8 mouse cellular contexts compared by ENCODE assay signal in genomic region chr5:123508921-123509320, GRCm38 (mm10). TPM values are rescaled to one million over a fixed set of nuclear protein-coding genes. Genes with fewer than 3 reads are reported as not detected.
A peak's percentile ranks its signal among the peaks of the same experiment; 100 is the strongest.
DNase-seq lines count a peak whose midpoint lies in the region; ATAC-seq and TF ChIP-seq lines count a peak whose summit lies in the region.
"Had no signal": no experiment of that assay in that cellular context is flagged by ENCODE, and none has a peak within 500 bp of the region (broad histone marks: within the 10 kb centered on the region; RNA-seq: fewer than 3 reads in every experiment).

No protein-coding gene starts in this region.

- peak overlapping the region; percentile 47; the same call in 1 of the 2 replicates for H3K4me3 ChIP-seq in spleen, adult 2 months (ENCODE audit: extremely low read depth, insufficient read depth, insufficient read length)
- H3K4me3 ChIP-seq in forebrain, embryonic 12.5 days (replicated peaks): peak overlapping the region; percentile 61
- H3K4me3 ChIP-seq in liver, embryonic 12.5 days: peak overlapping the region; percentile 64
- H3K4me3 ChIP-seq in stomach, postnatal 0 days (ENCODE audit: low read depth, low read length): peak overlapping the region; percentile 49

- peaks cover 6% of the 10 kb centered on the region; the same call in 1 of the 2 replicates for H3K4me1 ChIP-seq in spleen, adult 2 months (ENCODE audit: control insufficient read depth, insufficient read depth, insufficient read length)
- peaks cover 15% of the 10 kb centered on the region for H3K4me1 ChIP-seq in forebrain, embryonic 12.5 days
- H3K4me1 ChIP-seq in liver, embryonic 12.5 days: peaks cover 32% of the 10 kb centered on the region
- no peaks in the 10 kb centered on the region for H3K4me1 ChIP-seq in stomach, postnatal 0 days (replicated peaks; ENCODE audit: control insufficient read depth, insufficient read depth)

- DNase-seq in spleen, adult 2 months (ENCODE audit: low read depth in 1 of 2, low spot score in 2 of 2): no peak
- DNase-seq in spleen, postnatal 36 days (ENCODE audit: low spot score in 2 of 2): no peak
- no peak for DNase-seq in stomach, postnatal 0 days (ENCODE audit: low spot score)
- DNase-seq in spleen, postnatal 14 days (ENCODE audit: low spot score in 2 of 2): no peak

- TF ChIP-seq POLR2A in spleen, adult 2 months (IDR thresholded peaks at IDR 0.05; ENCODE audit: low read depth, low read length): no peak

- no peak overlapping the region for H3K27ac ChIP-seq in spleen, adult 2 months (ENCODE audit: insufficient read depth, low read length)
- no peak overlapping the region for H3K27ac ChIP-seq in forebrain, embryonic 12.5 days
- H3K27ac ChIP-seq in liver, embryonic 12.5 days: no peak overlapping the region
- H3K27ac ChIP-seq in stomach, postnatal 0 days (replicated peaks): no peak overlapping the region

- 19% methylated on average over 12 of the region's 12 CpGs for WGBS in spleen, adult 2 months
- WGBS in forebrain, embryonic 12.5 days: 7% methylated on average over 12 of the region's 12 CpGs
- 10% methylated on average over 12 of the region's 12 CpGs for WGBS in liver, embryonic 12.5 days (ENCODE audit: insufficient replicate concordance)
- 8% methylated on average over 12 of the region's 12 CpGs for WGBS in stomach, postnatal 0 days

- TF ChIP-seq EP300 in stomach, postnatal 0 days (optimal IDR thresholded peaks at IDR 0.05): no peak

- H3K9ac ChIP-seq in forebrain, embryonic 12.5 days: peak overlapping the region; percentile 70
- H3K9ac ChIP-seq in liver, embryonic 12.5 days: peak overlapping the region; percentile 62; the same call in 1 of the 2 replicates
- peak overlapping the region; percentile 43; the same call in 1 of the 2 replicates for H3K9ac ChIP-seq in stomach, postnatal 0 days (ENCODE audit: low read length)

- H3K9me3 ChIP-seq in forebrain, embryonic 12.5 days: no peaks in the 10 kb centered on the region
- no peaks in the 10 kb centered on the region for H3K9me3 ChIP-seq in liver, embryonic 12.5 days (replicated peaks)
- H3K9me3 ChIP-seq in stomach, postnatal 0 days (ENCODE audit: control insufficient read depth, low read length): no peaks in the 10 kb centered on the region

- no peak for ATAC-seq in forebrain, embryonic 12.5 days (ENCODE audit: low FRiP score)
- no peak for ATAC-seq in liver, embryonic 12.5 days
- no peak for ATAC-seq in stomach, postnatal 0 days (ENCODE audit: low FRiP score, low TSS enrichment)
- ATAC-seq in megakaryocyte progenitor cell, adult 5-6 weeks (replicated peaks; ENCODE audit: poor library complexity): no peak

- H3K4me2 ChIP-seq in forebrain, embryonic 12.5 days: peak overlapping the region; percentile 91
- H3K4me2 ChIP-seq in liver, embryonic 12.5 days: peak overlapping the region; percentile 92
- H3K4me2 ChIP-seq in stomach, postnatal 0 days (replicated peaks; ENCODE audit: low read depth): peak overlapping the region; percentile 89

- TF ChIP-seq CTCF in spleen, adult 2 months (IDR thresholded peaks at IDR 0.05; ENCODE audit: extremely low read depth, insufficient read depth, insufficient read length, insufficient replicate concordance): no peak
- no peak for TF ChIP-seq CTCF in stomach, postnatal 0 days (IDR thresholded peaks at IDR 0.05; ENCODE audit: low read depth)

- H3K27me3 ChIP-seq in spleen, adult 2 months (ENCODE audit: control insufficient read depth, insufficient read depth, low read length): peaks cover 6% of the 10 kb centered on the region
- H3K27me3 ChIP-seq in forebrain, embryonic 12.5 days: peaks cover 9% of the 10 kb centered on the region
- H3K27me3 ChIP-seq in liver, embryonic 12.5 days (replicated peaks): peaks cover 65% of the 10 kb centered on the region
- H3K27me3 ChIP-seq in stomach, postnatal 0 days (ENCODE audit: control insufficient read depth, insufficient read depth, low read length): no peaks in the 10 kb centered on the region

- no peaks in the 10 kb centered on the region; the same call in 1 of the 2 replicates for H3K36me3 ChIP-seq in spleen, adult 2 months (ENCODE audit: control insufficient read depth, insufficient read depth, low read length)
- peaks cover 30% of the 10 kb centered on the region for H3K36me3 ChIP-seq in forebrain, embryonic 12.5 days (replicated peaks)
- peaks cover 19% of the 10 kb centered on the region for H3K36me3 ChIP-seq in liver, embryonic 12.5 days
- H3K36me3 ChIP-seq in stomach, postnatal 0 days (ENCODE audit: control insufficient read depth, insufficient read depth, low read length): no peaks in the 10 kb centered on the region

RNA-seq across cellular contexts. Expression of gene B3gnt4, which starts 1.3 kb away (rescaled TPM):
- polyA plus RNA-seq in spleen, adult 2 months (2012; rRNA removed): 0.05 TPM in 1 of 2 replicates, not detected in the other
- polyA plus RNA-seq in forebrain, embryonic 12.5 days (2016; fragmentation: Nextera tagmentation; extraction: Ambion mirVana): 1.8 and 2.1 TPM in 2 replicates
- polyA plus RNA-seq in liver, embryonic 12.5 days (2016; fragmentation: Nextera tagmentation; extraction: Ambion mirVana): 0.20 TPM in 1 of 2 replicates, not detected in the other
- 0.13 TPM in 2 replicates for polyA plus RNA-seq in stomach, postnatal 0 days (2015; fragmentation: Nextera tagmentation; extraction: Ambion mirVana)
- total RNA-seq in megakaryocyte progenitor cell, adult 5-6 weeks (2015): 0.15 TPM in 1 of 2 replicates, not detected in the other
- total RNA-seq in megakaryocyte progenitor cell, adult 5-6 weeks (2017): not detected in 2 replicates

RNA-seq across cellular contexts. Expression of gene Diablo, which starts 15.1 kb away (rescaled TPM):
- 37.6 and 39.1 TPM in 2 replicates for polyA plus RNA-seq in spleen, adult 2 months (2012; rRNA removed)
- 128 and 135 TPM in 2 replicates for polyA plus RNA-seq in forebrain, embryonic 12.5 days (2016; fragmentation: Nextera tagmentation; extraction: Ambion mirVana)
- polyA plus RNA-seq in liver, embryonic 12.5 days (2016; fragmentation: Nextera tagmentation; extraction: Ambion mirVana): 71.6 and 75.7 TPM in 2 replicates
- 70.6 and 70.8 TPM in 2 replicates for polyA plus RNA-seq in stomach, postnatal 0 days (2015; fragmentation: Nextera tagmentation; extraction: Ambion mirVana)
- 32.8 and 50.5 TPM in 2 replicates for total RNA-seq in megakaryocyte progenitor cell, adult 5-6 weeks (2015)
- 49.0 and 53.3 TPM in 2 replicates for total RNA-seq in megakaryocyte progenitor cell, adult 5-6 weeks (2017)

RNA-seq across cellular contexts. Expression of gene Gm49027, which starts 16.4 kb away (rescaled TPM):
- polyA plus RNA-seq in spleen, adult 2 months (2012; rRNA removed): 2.4 and 2.9 TPM in 2 replicates
- polyA plus RNA-seq in forebrain, embryonic 12.5 days (2016; fragmentation: Nextera tagmentation; extraction: Ambion mirVana): 0.38 and 0.69 TPM in 2 replicates
- polyA plus RNA-seq in liver, embryonic 12.5 days (2016; fragmentation: Nextera tagmentation; extraction: Ambion mirVana): 0.23 and 0.29 TPM in 2 replicates
- 5.6 and 7.0 TPM in 2 replicates for polyA plus RNA-seq in stomach, postnatal 0 days (2015; fragmentation: Nextera tagmentation; extraction: Ambion mirVana)
- 0.17 TPM in 1 of 2 replicates, not detected in the other for total RNA-seq in megakaryocyte progenitor cell, adult 5-6 weeks (2015)
- total RNA-seq in megakaryocyte progenitor cell, adult 5-6 weeks (2017): 0.17 TPM in 1 of 2 replicates, not detected in the other

RNA-seq across cellular contexts. Expression of gene Il31, which starts 19.6 kb away (rescaled TPM):
- polyA plus RNA-seq in spleen, adult 2 months (2012; rRNA removed): not detected in 2 replicates
- polyA plus RNA-seq in forebrain, embryonic 12.5 days (2016; fragmentation: Nextera tagmentation; extraction: Ambion mirVana): not detected in 2 replicates
- polyA plus RNA-seq in liver, embryonic 12.5 days (2016; fragmentation: Nextera tagmentation; extraction: Ambion mirVana): not detected in 2 replicates
- not detected in 2 replicates for polyA plus RNA-seq in stomach, postnatal 0 days (2015; fragmentation: Nextera tagmentation; extraction: Ambion mirVana)
- not detected in 2 replicates for total RNA-seq in megakaryocyte progenitor cell, adult 5-6 weeks (2015)
- total RNA-seq in megakaryocyte progenitor cell, adult 5-6 weeks (2017): not detected in 2 replicates
- total RNA-seq: left cerebral cortex, adult 18-20 months had no signal

RNA-seq across cellular contexts. Expression of gene Lrrc43, which starts 19.8 kb away (rescaled TPM):
- not detected in 2 replicates for polyA plus RNA-seq in spleen, adult 2 months (2012; rRNA removed)
- not detected in 2 replicates for polyA plus RNA-seq in forebrain, embryonic 12.5 days (2016; fragmentation: Nextera tagmentation; extraction: Ambion mirVana)
- not detected in 2 replicates for polyA plus RNA-seq in liver, embryonic 12.5 days (2016; fragmentation: Nextera tagmentation; extraction: Ambion mirVana)
- polyA plus RNA-seq in stomach, postnatal 0 days (2015; fragmentation: Nextera tagmentation; extraction: Ambion mirVana): not detected in 2 replicates
- total RNA-seq in megakaryocyte progenitor cell, adult 5-6 weeks (2015): not detected in 2 replicates
- total RNA-seq in megakaryocyte progenitor cell, adult 5-6 weeks (2017): not detected in 2 replicates
